Mouse (Mus musculus): ENCODE data around the gene Map7.

Gene Map7

GRCm38 (mm10) chr10:20233451-20233850 lies 85.2 kb downstream of the Map7 start:
- no peak for DNase-seq (ENCODE audit: low spot score in 2 of 2)

- no peak for DNase-seq (ENCODE audit: low spot score in 2 of 2)
These were observed 86.2 kb downstream of the Map7 start for GRCm38 (mm10) chr10:20234466-20234865.

GRCm38 (mm10) chr10:20235656-20236055 lies 87.4 kb downstream of the Map7 start:
- DNase-seq (ENCODE audit: low spot score in 2 of 2) = no peak

GRCm38 (mm10) chr10:20236241-20236640 lies 88.0 kb downstream of the Map7 start:
- no peak for DNase-seq (ENCODE audit: low spot score in 2 of 2)

GRCm38 (mm10) chr10:20238281-20238680 lies 90.0 kb downstream of the Map7 start:
- no peak for DNase-seq (ENCODE audit: low spot score in 2 of 2)

- no peak for DNase-seq (ENCODE audit: low spot score in 2 of 2)
These were observed 92.6 kb downstream of the Map7 start for GRCm38 (mm10) chr10:20240858-20241257.

- DNase-seq (ENCODE audit: low spot score in 2 of 2) = no peak
These were observed 95.0 kb downstream of the Map7 start for GRCm38 (mm10) chr10:20243321-20243720.

GRCm38 (mm10) chr10:20245082-20245481 lies 96.8 kb downstream of the Map7 start:
- DNase-seq (ENCODE audit: low spot score in 2 of 2) = no peak

GRCm38 (mm10) chr10:20249091-20249490 lies 100.8 kb downstream of the Map7 start:
- DNase-seq (ENCODE audit: low spot score in 2 of 2) = no peak

GRCm38 (mm10) chr10:20255579-20255978 lies 107.3 kb downstream of the Map7 start:
- no peak for DNase-seq (ENCODE audit: low spot score in 2 of 2)

GRCm38 (mm10) chr10:20257054-20257643 lies 108.9 kb downstream of the Map7 start:
- no peak for DNase-seq (ENCODE audit: low spot score in 2 of 2)

GRCm38 (mm10) chr10:20257721-20258720 lies 109.8 kb downstream of the Map7 start:
- no peak for DNase-seq (ENCODE audit: low spot score in 2 of 2)

- no peak for DNase-seq (ENCODE audit: low spot score in 2 of 2)
These were observed 111.2 kb downstream of the Map7 start for GRCm38 (mm10) chr10:20259476-20259875.

GRCm38 (mm10) chr10:20262896-20263295 lies 114.6 kb downstream of the Map7 start:
- DNase-seq (ENCODE audit: low spot score in 2 of 2) = no peak

GRCm38 (mm10) chr10:20264479-20264878 lies 116.2 kb downstream of the Map7 start:
- DNase-seq (ENCODE audit: low spot score in 2 of 2) = no peak

GRCm38 (mm10) chr10:20267032-20267431 lies 118.8 kb downstream of the Map7 start:
- no peak for DNase-seq (ENCODE audit: low spot score in 2 of 2)

GRCm38 (mm10) chr10:20268945-20269344 lies 120.7 kb downstream of the Map7 start:
- no peak for DNase-seq (ENCODE audit: low spot score in 2 of 2)

- no peak for DNase-seq (ENCODE audit: low spot score in 2 of 2)
These were observed 124.1 kb downstream of the Map7 start for GRCm38 (mm10) chr10:20272380-20272779.

- DNase-seq (ENCODE audit: low spot score in 2 of 2) = no peak
These were observed 125.0 kb downstream of the Map7 start for GRCm38 (mm10) chr10:20273278-20273677.

GRCm38 (mm10) chr10:20274022-20274421 lies 125.8 kb downstream of the Map7 start:
- DNase-seq (ENCODE audit: low spot score in 2 of 2) = no peak

GRCm38 (mm10) chr10:20281456-20281855 lies 133.2 kb downstream of the Map7 start:
- no peak for DNase-seq (ENCODE audit: low spot score in 2 of 2)

GRCm38 (mm10) chr10:20285289-20285975 lies 137.2 kb downstream of the Map7 start:
- peak in 1 of 2 experiments; percentile 15 for DNase-seq (ENCODE audit: low spot score in 2 of 2)
